13 mouse cellular contexts compared by ENCODE assay signal in genomic region chr15:93266361-93266760, GRCm38 (mm10). TPM values are rescaled to one million over a fixed set of nuclear protein-coding genes. Genes with fewer than 3 reads are reported as not detected.
DNase-seq lines count a peak whose midpoint lies in the region; ATAC-seq and TF ChIP-seq lines count a peak whose summit lies in the region.
"Had no signal": no experiment of that assay in that cellular context is flagged by ENCODE, and none has a peak within 500 bp of the region (broad histone marks: within the 10 kb centered on the region; RNA-seq: fewer than 3 reads in every experiment).

No protein-coding gene starts in this region.

- peak; percentile 59 for ATAC-seq in hindbrain, postnatal 0 days
- ATAC-seq in hindbrain, embryonic 14.5 days (ENCODE audit: low FRiP score), result no peak
- ATAC-seq in megakaryocyte, adult 5-6 weeks (ENCODE audit: poor library complexity, severe bottlenecking), result no peak
- ATAC-seq: liver, postnatal 0 days had no signal

- H3K4me2 ChIP-seq in hindbrain, postnatal 0 days (ENCODE audit: low read depth, low read length), result no peak overlapping the region
- H3K4me2 ChIP-seq in hindbrain, embryonic 14.5 days (replicated peaks), result no peak overlapping the region
- H3K4me2 ChIP-seq: heart, embryonic 15.5 days; stomach, embryonic 15.5 days had no signal

- H3K9ac ChIP-seq in hindbrain, postnatal 0 days (replicated peaks; ENCODE audit: low read length), result no peak overlapping the region
- no peak overlapping the region for H3K9ac ChIP-seq in hindbrain, embryonic 14.5 days
- H3K9ac ChIP-seq: heart, embryonic 15.5 days; liver, postnatal 0 days; stomach, embryonic 15.5 days had no signal

- 50% methylated on average over 16 of the region's 16 CpGs for WGBS in hindbrain, postnatal 0 days
- 63% methylated on average over 16 of the region's 16 CpGs for WGBS in hindbrain, embryonic 14.5 days

- 0 out of 2 replicates have a peak, but pooled peaks cover 5% of the 10 kb centered on the region for H3K4me1 ChIP-seq in hindbrain, postnatal 0 days (ENCODE audit: insufficient read depth, low read length)
- no peaks in the 10 kb centered on the region for H3K4me1 ChIP-seq in hindbrain, embryonic 14.5 days (replicated peaks; ENCODE audit: control insufficient read depth, insufficient read depth, low read length)
- H3K4me1 ChIP-seq: stomach, embryonic 15.5 days had no signal

- H3K27ac ChIP-seq in hindbrain, postnatal 0 days, result no peak overlapping the region
- no peak overlapping the region for H3K27ac ChIP-seq in hindbrain, embryonic 14.5 days
- H3K27ac ChIP-seq: heart, embryonic 15.5 days; hindbrain, embryonic 10.5 days; stomach, embryonic 15.5 days had no signal

- no peaks in the 10 kb centered on the region for H3K36me3 ChIP-seq in hindbrain, postnatal 0 days (ENCODE audit: insufficient read depth, low read length)
- peaks cover 1% of the 10 kb centered on the region for H3K36me3 ChIP-seq in hindbrain, embryonic 14.5 days (replicated peaks; ENCODE audit: control insufficient read depth, insufficient read depth)
- H3K36me3 ChIP-seq: heart, embryonic 15.5 days had no signal

- no peak overlapping the region for H3K4me3 ChIP-seq in hindbrain, postnatal 0 days (ENCODE audit: low read length)
- no peak overlapping the region for H3K4me3 ChIP-seq in hindbrain, embryonic 14.5 days (replicated peaks; ENCODE audit: low read length)
- H3K4me3 ChIP-seq: heart, embryonic 15.5 days; hindbrain, embryonic 10.5 days; stomach, embryonic 15.5 days had no signal

- DNase-seq in cerebellum, adult 8-10 months, result peak; percentile 19
- DNase-seq in cerebellum, adult 11 months, result no peak
- DNase-seq in hindbrain, postnatal 0 days (ENCODE audit: low spot score), result peak; percentile 50
- DNase-seq in hindbrain, embryonic 14.5 days (ENCODE audit: low spot score), result no peak
- peak; percentile 44 for DNase-seq in adrenal gland, adult 8-10 months
- DNase-seq in cerebellum, postnatal 10 days, result peak; percentile 77 to 79
- no peak for DNase-seq in testis, postnatal 14 days (ENCODE audit: low spot score)
- DNase-seq: liver; liver, postnatal 0 days had no signal

- H3K9me3 ChIP-seq in hindbrain, postnatal 0 days (ENCODE audit: low read length), result no peaks in the 10 kb centered on the region
- H3K9me3 ChIP-seq in hindbrain, embryonic 14.5 days (ENCODE audit: control insufficient read depth, low read length), result no peaks in the 10 kb centered on the region
- H3K9me3 ChIP-seq: heart, embryonic 15.5 days; hindbrain, embryonic 10.5 days; stomach, embryonic 15.5 days had no signal

- TF ChIP-seq CTCF in hindbrain, postnatal 0 days (IDR thresholded peaks at IDR 0.05; ENCODE audit: low read depth), result peak; percentile 5; the same call in 1 of the 2 replicates

- H3K27me3 ChIP-seq in hindbrain, postnatal 0 days (ENCODE audit: insufficient read depth, low read length), result no peaks in the 10 kb centered on the region
- H3K27me3 ChIP-seq in hindbrain, embryonic 14.5 days (ENCODE audit: control insufficient read depth, insufficient read depth, low read length), result no peaks in the 10 kb centered on the region
- H3K27me3 ChIP-seq: heart, embryonic 15.5 days; stomach, embryonic 15.5 days had no signal

RNA-seq across cellular contexts. Expression of gene Gxylt1, which starts 8.6 kb away (rescaled TPM):
- 3.1 and 4.9 TPM in 2 replicates for total RNA-seq in hindbrain, postnatal 0 days (2014; rRNA removed)
- 3.9 and 4.0 TPM in 2 replicates for polyA plus RNA-seq in hindbrain, postnatal 0 days (2015; fragmentation: Nextera tagmentation; extraction: Ambion mirVana)
- 6.5 and 7.3 TPM in 2 replicates for polyA plus RNA-seq in hindbrain, embryonic 14.5 days (2014; fragmentation: Nextera tagmentation; extraction: Ambion mirVana)
- total RNA-seq in adrenal gland, adult 8-10 months (2022), result 10 to 100 TPM; 26.5 to 32.2 (median 31.0) TPM
- 25.5 and 26.4 TPM in 2 replicates for total RNA-seq in megakaryocyte, adult 5-6 weeks (2015)
- total RNA-seq in megakaryocyte, adult 5-6 weeks (2017), result 38.9 and 50.1 TPM in 2 replicates

Comparison
In these comparisons a context has a peak if more than half of its experiments do, and no peak if none do; other contexts are left out.
1. DNase-seq: peak in cerebellum, adult 8-10 months (single experiment), hindbrain, postnatal 0 days (single experiment), adrenal gland, adult 8-10 months (single experiment) and cerebellum, postnatal 10 days (2 of 2); none in cerebellum, adult 11 months (single experiment), hindbrain, embryonic 14.5 days (single experiment) and testis, postnatal 14 days (single experiment).